Mouse (Mus musculus): Measurements from ENCODE around the gene Lce1j. TPM values are rescaled to one million over a fixed set of nuclear protein-coding genes. Genes with fewer than 3 reads are reported as not detected.

Gene Lce1j
- polyA plus RNA-seq, 1 experiment from 2014 or later = not detected

Other genes with a start within 250 kb of the Lce1j start
- gene Ivl, start 216.8 kb downstream of the Lce1j start, polyA plus RNA-seq (2016; fragmentation: Nextera tagmentation; extraction: Ambion mirVana) = not detected in 2 replicates
- gene Smcp, start 201.5 kb downstream of the Lce1j start, polyA plus RNA-seq (2016; fragmentation: Nextera tagmentation; extraction: Ambion mirVana) = not detected in 2 replicates
- not detected in 2 replicates for gene 2210017I01Rik, start 183.0 kb downstream of the Lce1j start, polyA plus RNA-seq (2016; fragmentation: Nextera tagmentation; extraction: Ambion mirVana)
- not detected in 2 replicates for gene Lce6a, start 168.9 kb downstream of the Lce1j start, polyA plus RNA-seq (2016; fragmentation: Nextera tagmentation; extraction: Ambion mirVana)
- gene Lce1a1, start 142.2 kb downstream of the Lce1j start, polyA plus RNA-seq (2016; fragmentation: Nextera tagmentation; extraction: Ambion mirVana) = not detected in 2 replicates
- gene Lce1b, start 133.6 kb downstream of the Lce1j start, polyA plus RNA-seq (2016; fragmentation: Nextera tagmentation; extraction: Ambion mirVana) = not detected in 2 replicates
- not detected in 2 replicates for gene Lce1a2, start 120.2 kb downstream of the Lce1j start, polyA plus RNA-seq (2016; fragmentation: Nextera tagmentation; extraction: Ambion mirVana)
- gene Lce1c, start 111.3 kb downstream of the Lce1j start, polyA plus RNA-seq (2016; fragmentation: Nextera tagmentation; extraction: Ambion mirVana) = not detected in 2 replicates
- gene Lce1d, start 103.3 kb downstream of the Lce1j start, polyA plus RNA-seq (2016; fragmentation: Nextera tagmentation; extraction: Ambion mirVana) = not detected in 2 replicates
- gene Lce1e, start 81.4 kb downstream of the Lce1j start, polyA plus RNA-seq (2016; fragmentation: Nextera tagmentation; extraction: Ambion mirVana) = not detected in 2 replicates
- gene Lce1f, start 70.2 kb downstream of the Lce1j start, polyA plus RNA-seq (2016; fragmentation: Nextera tagmentation; extraction: Ambion mirVana) = not detected in 2 replicates
- gene Gm38119, start 51.4 kb downstream of the Lce1j start, polyA plus RNA-seq (2016; fragmentation: Nextera tagmentation; extraction: Ambion mirVana) = not detected in 2 replicates
- gene Lce1g, start 38.2 kb downstream of the Lce1j start, polyA plus RNA-seq (2016; fragmentation: Nextera tagmentation; extraction: Ambion mirVana) = not detected in 2 replicates
- gene Lce1h, start 25.4 kb downstream of the Lce1j start, polyA plus RNA-seq (2016; fragmentation: Nextera tagmentation; extraction: Ambion mirVana) = not detected in 2 replicates
- not detected in 2 replicates for gene Lce1i, start 11.6 kb downstream of the Lce1j start, polyA plus RNA-seq (2016; fragmentation: Nextera tagmentation; extraction: Ambion mirVana)
- not detected in 2 replicates for gene Lce1k, start 17.4 kb upstream of the Lce1j start, polyA plus RNA-seq (2016; fragmentation: Nextera tagmentation; extraction: Ambion mirVana)
- not detected in 2 replicates for gene Kprp, start 36.7 kb upstream of the Lce1j start, polyA plus RNA-seq (2016; fragmentation: Nextera tagmentation; extraction: Ambion mirVana)
- not detected in 2 replicates for gene Lce1l, start 60.8 kb upstream of the Lce1j start, polyA plus RNA-seq (2016; fragmentation: Nextera tagmentation; extraction: Ambion mirVana)
- gene 2310050C09Rik, start 79.7 kb upstream of the Lce1j start, polyA plus RNA-seq (2016; fragmentation: Nextera tagmentation; extraction: Ambion mirVana) = not detected in 2 replicates
- not detected in 2 replicates for gene Lce3a, start 135.7 kb upstream of the Lce1j start, polyA plus RNA-seq (2016; fragmentation: Nextera tagmentation; extraction: Ambion mirVana)
- not detected in 2 replicates for gene Lce3b, start 142.5 kb upstream of the Lce1j start, polyA plus RNA-seq (2016; fragmentation: Nextera tagmentation; extraction: Ambion mirVana)
- gene Lce3c, start 154.0 kb upstream of the Lce1j start, polyA plus RNA-seq (2016; fragmentation: Nextera tagmentation; extraction: Ambion mirVana) = not detected in 2 replicates
- gene Lce3d, start 166.9 kb upstream of the Lce1j start, polyA plus RNA-seq (2016; fragmentation: Nextera tagmentation; extraction: Ambion mirVana) = not detected in 2 replicates
- gene Lce3e, start 176.5 kb upstream of the Lce1j start, polyA plus RNA-seq (2016; fragmentation: Nextera tagmentation; extraction: Ambion mirVana) = not detected in 2 replicates
- not detected in 2 replicates for gene Lce3f, start 201.7 kb upstream of the Lce1j start, polyA plus RNA-seq (2016; fragmentation: Nextera tagmentation; extraction: Ambion mirVana)
- gene Crct1, start 225.2 kb upstream of the Lce1j start, polyA plus RNA-seq (2016; fragmentation: Nextera tagmentation; extraction: Ambion mirVana) = 0.44 TPM in 1 of 2 replicates, not detected in the other
- not detected in 2 replicates for gene Lce1m, start 228.5 kb upstream of the Lce1j start, polyA plus RNA-seq (2016; fragmentation: Nextera tagmentation; extraction: Ambion mirVana)

Measured in limb, embryonic 10.5 days (tissue).